Mouse (Mus musculus): ENCODE measurements around the gene Zzz3.

DNA sequence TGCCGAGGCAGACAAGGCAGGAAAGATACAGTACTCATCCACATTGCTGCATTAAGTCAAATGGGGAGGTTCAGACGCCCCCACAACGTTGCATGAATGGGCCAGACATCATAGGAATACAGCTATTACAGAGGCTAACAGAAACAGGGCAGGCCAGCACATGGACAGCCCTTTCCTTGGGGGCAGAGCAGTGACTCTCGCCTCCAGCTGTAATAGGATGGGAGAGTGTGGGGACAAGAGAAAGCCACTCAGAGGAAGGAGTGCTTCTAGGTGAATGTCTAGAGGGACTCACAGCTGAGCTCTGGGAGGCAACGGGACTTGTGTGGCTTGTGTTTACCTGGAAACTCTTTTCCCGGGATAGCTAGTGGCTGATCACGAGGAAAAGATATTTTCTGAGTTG lies 88.5 kb downstream of the Zzz3 start:
- TF ChIP-seq CTCF (IDR thresholded peaks at IDR 0.05; ENCODE audit: insufficient read depth, low read depth, low read length) = no peak
- no peak for TF ChIP-seq POLR2A (IDR thresholded peaks at IDR 0.05; ENCODE audit: insufficient read depth, low read depth, low read length)
